Mouse (Mus musculus) midbrain, embryonic 16.5 days (tissue): ENCODE results near the gene Zc3h10. TPM values are rescaled to one million over a fixed set of nuclear protein-coding genes. Genes with fewer than 3 reads are reported as not detected.
"Not testable (repeated sequence)": the region's sequence is repeated elsewhere in the genome, so short reads cannot be mapped to it uniquely, and the experiment has no call there.

Experiments used
- ATAC-seq: fragments of 200-750 bp; cut with Nextera tagmentation; 2 replicates; pipeline ENCODE4 v1.8.0; 2017; ENCODE audit warnings: moderate TSS enrichment
- H3K27ac ChIP-seq: fragments of 300-500 bp; sonication (generic); 2 replicates; pipeline ENCODE4 v1.5.1; 2014; ENCODE audit warnings: mild to moderate bottlenecking, low read length, mixed read lengths
- H3K27me3 ChIP-seq: fragments of 300-500 bp; sonication (generic); 2 replicates; pipeline ENCODE4 v1.6.1; 2014; ENCODE audit warnings: low read depth, low read length, mixed read lengths; ENCODE audit not compliant: control insufficient read depth, insufficient read depth
- H3K36me3 ChIP-seq: fragments of 300-500 bp; sonication (generic); 2 replicates; pipeline ENCODE4 v1.6.1; 2014; ENCODE audit warnings: mild to moderate bottlenecking, low read length, moderate library complexity, mixed read lengths; ENCODE audit not compliant: control insufficient read depth, insufficient read depth
- H3K4me1 ChIP-seq: fragments of 300-500 bp; sonication (generic); 2 replicates; pipeline ENCODE4 v1.6.1; 2014; ENCODE audit warnings: mild to moderate bottlenecking, low read length, mixed read lengths; ENCODE audit not compliant: control insufficient read depth, insufficient read depth
- H3K4me2 ChIP-seq: fragments of 300-500 bp; sonication (generic); 2 replicates; pipeline ENCODE4 v1.6.1; 2014; ENCODE audit warnings: mild to moderate bottlenecking, low read length, mixed read lengths
- H3K4me3 ChIP-seq: fragments of 300-500 bp; sonication (generic); 2 replicates; pipeline ENCODE4 v1.5.1; 2014; ENCODE audit warnings: low read depth, mild to moderate bottlenecking, low read length, moderate library complexity, mixed read lengths
- H3K9ac ChIP-seq: fragments of 300-500 bp; sonication (generic); 2 replicates; pipeline ENCODE4 v1.6.1; 2014; ENCODE audit warnings: low read depth, low read length, mixed read lengths
- H3K9me3 ChIP-seq: fragments of 300-500 bp; sonication (generic); replicated peaks from 2 replicates; pipeline ENCODE4 v1.6.1; 2014; ENCODE audit warnings: mild to moderate bottlenecking, low read length, mixed read lengths; ENCODE audit not compliant: control insufficient read depth, poor library complexity, severe bottlenecking
- WGBS: fragments of 180-500 bp; shearing (Covaris S2); extraction: QIAGEN DNeasy Blood & Tissue Kit; methylation state at CpG from one replicate; pipeline ENCODE4 v1.1.7; 2014; 5-methylcytosine and 5-hydroxymethylcytosine counted together
- microRNA-seq: library from miRNA; unstranded; fragments of <30 nt; microRNA quantifications from one replicate; pipeline ENCODE4, GENCODE M21; 2017
- polyA plus RNA-seq: library from polyadenylated mRNA; unstranded; fragments of >200 nt; fragmentation: Nextera tagmentation; extraction: Ambion mirVana; gene quantifications from 2 replicates; pipeline ENCODE4 v1.2.1, GENCODE M21; 2015

The Zc3h10 gene
- polyA plus RNA-seq, 1 experiment from 2014 or later = 17.8 TPM

GRCm38 (mm10) chr10:128493319-128493694, 54.3 kb downstream of the Zc3h10 start:
- Histone ChIP-seq H3K27me3 (no peaks in the 10 kb centered on the region), H3K36me3 (peaks cover 27% of the 10 kb centered on the region), H3K4me1 (peaks cover 31% of the 10 kb centered on the region), H3K4me3 (peak overlapping the region; percentile 77), H3K9ac (peak overlapping the region; percentile 85), H3K4me2 (peak overlapping the region; percentile 78), H3K9me3 (no peaks in the 10 kb centered on the region), H3K27ac (peak overlapping the region; percentile 96)
- peak; percentile 37 for ATAC-seq
- 0% methylated on average over 12 of the region's 12 CpGs for WGBS

- peak overlapping the region; percentile 77 for H3K4me3 ChIP-seq
- peak overlapping the region; percentile 78 for H3K4me2 ChIP-seq
- no peaks in the 10 kb centered on the region for H3K27me3 ChIP-seq
- ATAC-seq = peak; percentile 31; the same call in 1 of the 2 replicates
- H3K27ac ChIP-seq = peak overlapping the region; percentile 96
- H3K9ac ChIP-seq = peak overlapping the region; percentile 85
- peaks cover 30% of the 10 kb centered on the region for H3K36me3 ChIP-seq
- 26% methylated on average over 12 of the region's 12 CpGs for WGBS
- H3K9me3 ChIP-seq = no peaks in the 10 kb centered on the region
- peaks cover 26% of the 10 kb centered on the region for H3K4me1 ChIP-seq
Measured at GRCm38 (mm10) chr10:128492633-128493311, 54.8 kb downstream of the Zc3h10 start.

- not testable (repeated sequence) for H3K27me3 ChIP-seq, ATAC-seq, H3K9me3 ChIP-seq
- H3K27ac ChIP-seq = peak overlapping the region; percentile 43
- H3K36me3 ChIP-seq = peaks cover 37% of the 10 kb centered on the region
- WGBS = 80% methylated on average over 8 of the region's 8 CpGs
- H3K4me1 ChIP-seq = peaks cover 26% of the 10 kb centered on the region
- H3K9ac ChIP-seq = peak overlapping the region; percentile 1; the same call in 1 of the 2 replicates
- H3K4me3 ChIP-seq = peak overlapping the region; percentile 77
- H3K4me2 ChIP-seq = peak overlapping the region; percentile 78
Measured at GRCm38 (mm10) chr10:128492051-128492450, 55.5 kb downstream of the Zc3h10 start.

Small RNAs within 50 kb of the gene (microRNA-seq; reads per million reads assigned to microRNA genes)
- gene Gm47275 = not detected
- not detected for gene Mir6916
- gene Mir6917 = not detected

Other genes with a start within 250 kb of the Zc3h10 start
- gene Il23a, start 249.0 kb downstream of the Zc3h10 start, polyA plus RNA-seq = 0.14 and 0.15 TPM in 2 replicates
- 20.8 and 22.3 TPM in 2 replicates for gene Pan2, start 244.4 kb downstream of the Zc3h10 start, polyA plus RNA-seq
- gene Cnpy2, start 225.3 kb downstream of the Zc3h10 start, polyA plus RNA-seq = 185 and 191 TPM in 2 replicates
- gene Cs, start 210.0 kb downstream of the Zc3h10 start, polyA plus RNA-seq = 247 and 265 TPM in 2 replicates
- 36.8 and 40.3 TPM in 2 replicates for gene Coq10a, start 178.8 kb downstream of the Zc3h10 start, polyA plus RNA-seq
- 9.9 and 13.6 TPM in 2 replicates for gene Ankrd52, start 170.7 kb downstream of the Zc3h10 start, polyA plus RNA-seq
- gene Slc39a5, start 146.5 kb downstream of the Zc3h10 start, polyA plus RNA-seq = 0.10 TPM in 1 of 2 replicates, not detected in the other
- 141 and 150 TPM in 2 replicates for gene Nabp2, start 136.3 kb downstream of the Zc3h10 start, polyA plus RNA-seq
- gene Rnf41, start 136.1 kb downstream of the Zc3h10 start, polyA plus RNA-seq = 105 and 108 TPM in 2 replicates
- 185 and 195 TPM in 2 replicates for gene Smarcc2, start 88.5 kb downstream of the Zc3h10 start, polyA plus RNA-seq
- gene Myl6, start 53.6 kb downstream of the Zc3h10 start, polyA plus RNA-seq = 852 and 855 TPM in 2 replicates
- 5.3 and 6.4 TPM in 2 replicates for gene Myl6b, start 49.1 kb downstream of the Zc3h10 start, polyA plus RNA-seq
- gene Esyt1, start 21.9 kb downstream of the Zc3h10 start, polyA plus RNA-seq = 8.8 and 8.9 TPM in 2 replicates
- gene Rpl41, start 1.5 kb upstream of the Zc3h10 start, polyA plus RNA-seq = 1,924 and 2,018 TPM in 2 replicates
- 124 and 125 TPM in 2 replicates for gene Pa2g4, start 18.2 kb upstream of the Zc3h10 start, polyA plus RNA-seq
- 0.41 and 0.47 TPM in 2 replicates for gene Erbb3, start 41.9 kb upstream of the Zc3h10 start, polyA plus RNA-seq
- 295 and 315 TPM in 2 replicates for gene Rps26, start 79.0 kb upstream of the Zc3h10 start, polyA plus RNA-seq
- gene Ikzf4, start 98.2 kb upstream of the Zc3h10 start, polyA plus RNA-seq = 23.1 and 23.5 TPM in 2 replicates
- gene Suox, start 126.3 kb upstream of the Zc3h10 start, polyA plus RNA-seq = 13.4 and 13.7 TPM in 2 replicates
- 119 and 128 TPM in 2 replicates for gene Rab5b, start 148.5 kb upstream of the Zc3h10 start, polyA plus RNA-seq
- gene Pmel, start 156.4 kb upstream of the Zc3h10 start, polyA plus RNA-seq = 0.37 and 0.77 TPM in 2 replicates
- gene Cdk2, start 157.3 kb upstream of the Zc3h10 start, polyA plus RNA-seq = 14.6 and 15.0 TPM in 2 replicates
- gene Dgka, start 197.1 kb upstream of the Zc3h10 start, polyA plus RNA-seq = 6.1 and 6.3 TPM in 2 replicates
- 45.5 and 47.7 TPM in 2 replicates for gene Pym1, start 200.1 kb upstream of the Zc3h10 start, polyA plus RNA-seq
- gene Mmp19, start 243.1 kb upstream of the Zc3h10 start, polyA plus RNA-seq = 0.51 and 0.88 TPM in 2 replicates